Mouse (Mus musculus): ENCODE data around the gene Olfr763.

DNA sequence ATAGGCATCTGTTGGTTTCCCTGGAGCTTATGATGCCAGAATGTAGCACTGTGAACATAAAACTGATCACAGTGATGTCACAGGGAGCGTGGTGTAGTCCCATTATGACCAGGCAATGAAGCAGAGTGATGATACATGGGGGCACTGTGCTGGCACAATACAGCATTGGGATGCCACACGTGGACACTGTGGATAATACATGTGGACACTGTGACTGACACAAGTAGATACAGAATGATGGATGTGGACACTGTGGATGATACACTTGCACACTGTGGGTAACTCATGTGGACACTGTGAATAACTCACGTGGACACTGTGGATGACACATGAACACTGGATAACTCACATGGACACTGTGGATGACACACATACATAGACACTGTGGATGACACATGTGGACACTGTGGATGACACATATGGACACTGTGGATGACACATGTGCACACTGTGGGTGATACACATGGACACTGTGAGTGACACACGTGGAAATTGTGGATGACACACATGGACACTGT is 14.0 kb upstream of the Olfr763 start:
- no peak for TF ChIP-seq CTCF (IDR thresholded peaks at IDR 0.05; ENCODE audit: control insufficient read depth, insufficient read depth, low read length)
- no peak for TF ChIP-seq POLR2A (IDR thresholded peaks at IDR 0.05; ENCODE audit: borderline replicate concordance, control insufficient read depth, low read depth, low read length)

Measured in bone marrow, adult 2 months (tissue).